Mouse (Mus musculus): Measurements from ENCODE around the gene Alpk1.

GRCm38 (mm10) chr3:127705139-127705514 is 75.2 kb downstream of the Alpk1 start:
- TF ChIP-seq CTCF (IDR thresholded peaks at IDR 0.05; ENCODE audit: borderline replicate concordance, control insufficient read depth, extremely low read depth, insufficient read depth, low read length, poor library complexity), result no peak
- no peak for TF ChIP-seq POLR2A (IDR thresholded peaks at IDR 0.05; ENCODE audit: control insufficient read depth, extremely low read depth, insufficient read depth, low read length, poor library complexity)
